Mouse (Mus musculus): ENCODE data around the gene Olfr1511.
"Not testable (repeated sequence)": the region's sequence is repeated elsewhere in the genome, so short reads cannot be mapped to it uniquely, and the experiment has no call there.

The Olfr1511 gene

DNA sequence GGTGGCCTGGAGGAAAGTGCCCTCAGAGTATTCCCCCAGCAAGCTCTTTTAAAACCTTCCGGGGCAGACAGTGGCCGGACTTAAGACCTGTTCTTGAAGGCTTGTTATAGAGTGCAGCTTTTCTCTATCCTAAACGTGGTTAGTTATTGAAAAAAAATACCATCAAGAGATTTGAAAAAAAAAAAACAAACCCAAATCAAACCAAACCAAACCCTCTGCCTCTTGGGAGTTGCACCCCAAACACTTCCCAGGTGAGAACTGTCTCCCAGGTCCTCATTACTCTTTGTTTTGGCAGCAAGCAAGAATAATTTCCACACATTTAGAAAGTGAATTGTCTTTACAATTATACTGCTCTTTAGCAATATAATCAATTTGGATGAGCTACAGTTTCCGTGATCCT lies at the start of gene Olfr1511:
TSS of gene Olfr1511 (minus strand) at position 101 of the 400 bp plus-strand sequence.
- in situ Hi-C loops (cut with MboI, MseI) = loop anchor here (25.0 kb wide), 1 partner anchor 1890 kb away; the partner anchor contains the start of gene Olfr49

- in situ Hi-C loops (cut with MboI, MseI) = no loop called here
Measured at GRCm38 (mm10) chr14:52442690-52443089, 45.5 kb upstream of the Olfr1511 start, which contains the start of gene Olfr1509. Gene Olfr1509, plus strand, starts transcription at chr14:52442990.

- in situ Hi-C loops (cut with MboI, MseI) = no loop called here
Measured at GRCm38 (mm10) chr14:52427686-52428085, 30.5 kb upstream of the Olfr1511 start.

DNA sequence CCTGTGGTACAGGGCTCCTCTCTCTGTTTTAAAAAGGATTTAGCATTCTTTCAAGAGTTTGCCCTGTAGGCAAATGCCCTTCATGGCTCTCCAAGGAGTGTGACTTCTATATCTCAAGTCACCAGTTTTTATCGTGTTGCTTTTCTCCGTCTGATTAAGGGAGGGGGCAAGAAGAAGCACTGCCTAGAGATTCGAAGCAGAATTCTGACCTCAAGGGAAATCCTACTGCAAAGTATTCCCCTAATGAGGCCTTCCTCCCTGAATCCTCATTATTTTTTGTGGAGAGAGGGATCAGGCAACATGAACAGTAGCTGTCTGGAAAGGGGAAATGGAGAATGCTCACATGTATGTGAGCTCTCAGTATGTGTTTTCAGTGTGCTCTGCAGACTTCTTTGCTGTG lies 17.1 kb upstream of the Olfr1511 start, which contains the start of gene Olfr1510:
TSS of gene Olfr1510 (minus strand) at position 101 of the 400 bp plus-strand sequence.
- in situ Hi-C loops (cut with MboI, MseI) = no loop called here

DNA sequence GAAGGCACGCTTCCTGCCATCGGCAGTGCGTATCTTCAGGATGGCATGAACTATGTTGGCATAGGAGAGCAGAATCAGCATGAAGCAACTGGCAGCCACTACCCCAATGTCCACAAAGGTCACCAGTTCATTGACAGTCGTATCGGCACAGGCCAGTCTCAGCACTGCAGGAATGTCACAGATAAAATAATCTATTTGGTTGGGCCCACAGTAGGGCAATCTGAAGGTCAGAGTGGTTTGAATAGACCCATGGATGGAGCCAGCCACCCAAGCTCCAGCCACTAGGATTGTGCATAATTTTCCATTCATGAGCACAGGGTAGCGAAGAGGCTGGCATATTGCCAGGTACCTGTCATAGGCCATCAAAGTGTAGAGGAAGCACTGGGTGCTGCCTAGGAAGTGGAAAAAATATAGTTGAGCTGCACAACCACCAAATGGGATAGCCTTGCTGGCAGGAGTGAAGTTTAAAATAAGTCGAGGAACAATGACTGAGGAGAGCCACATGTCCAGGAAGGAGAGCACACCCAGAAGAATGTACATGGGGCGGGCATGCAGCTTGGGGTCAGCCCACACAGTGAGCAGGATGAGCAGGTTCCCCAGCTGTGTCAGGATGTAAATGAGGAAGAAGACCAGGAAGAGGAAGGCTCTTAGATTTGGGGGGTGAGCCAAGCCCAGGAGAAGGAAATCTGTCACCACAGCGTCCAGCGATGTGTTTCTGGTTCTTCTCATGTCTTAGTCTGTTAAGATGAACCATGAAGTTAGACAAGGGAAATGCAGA lies 13.2 kb upstream of the Olfr1511 start:
- in situ Hi-C loops (cut with MboI, MseI) = not testable (repeated sequence)

DNA sequence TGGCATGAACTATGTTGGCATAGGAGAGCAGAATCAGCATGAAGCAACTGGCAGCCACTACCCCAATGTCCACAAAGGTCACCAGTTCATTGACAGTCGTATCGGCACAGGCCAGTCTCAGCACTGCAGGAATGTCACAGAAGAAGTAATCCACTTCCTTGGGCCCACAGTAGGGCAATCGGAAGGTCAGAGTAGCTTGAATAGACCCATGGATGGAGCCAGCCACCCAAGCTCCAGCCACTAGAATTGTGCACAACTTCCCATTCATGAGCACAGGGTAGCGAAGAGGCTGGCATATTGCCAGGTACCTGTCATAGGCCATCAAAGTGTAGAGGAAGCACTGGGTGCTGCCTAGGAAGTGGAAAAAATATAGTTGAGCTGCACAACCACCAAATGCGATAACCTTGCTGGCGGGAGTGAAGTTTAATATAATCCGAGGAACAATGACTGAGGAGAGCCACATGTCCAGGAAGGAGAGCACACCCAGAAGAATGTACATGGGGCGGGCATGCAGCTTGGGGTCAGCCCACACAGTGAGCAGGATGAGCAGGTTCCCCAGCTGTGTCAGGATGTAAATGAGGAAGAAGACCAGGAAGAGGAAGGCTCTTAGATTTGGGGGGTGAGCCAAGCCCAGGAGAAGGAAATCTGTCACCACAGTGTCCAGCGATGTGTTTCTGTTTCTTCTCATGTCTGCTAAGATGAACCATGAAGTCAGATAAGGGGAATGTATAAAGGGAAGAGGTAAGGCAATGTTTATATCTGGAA lies 6.9 kb downstream of the Olfr1511 start:
- in situ Hi-C loops (cut with MboI, MseI) = loop anchor here (25.0 kb wide), 1 partner anchor 1897 kb away; the partner anchor contains the start of gene Olfr49

GRCm38 (mm10) chr14:52379068-52379467 lies 18.1 kb downstream of the Olfr1511 start, which contains the start of gene Olfr1512:
Gene Olfr1512, minus strand, starts transcription at chr14:52379168.
- in situ Hi-C loops (cut with MboI, MseI) = loop anchor here (25.0 kb wide), 1 partner anchor 1908 kb away; the partner anchor contains the start of gene Olfr49

DNA sequence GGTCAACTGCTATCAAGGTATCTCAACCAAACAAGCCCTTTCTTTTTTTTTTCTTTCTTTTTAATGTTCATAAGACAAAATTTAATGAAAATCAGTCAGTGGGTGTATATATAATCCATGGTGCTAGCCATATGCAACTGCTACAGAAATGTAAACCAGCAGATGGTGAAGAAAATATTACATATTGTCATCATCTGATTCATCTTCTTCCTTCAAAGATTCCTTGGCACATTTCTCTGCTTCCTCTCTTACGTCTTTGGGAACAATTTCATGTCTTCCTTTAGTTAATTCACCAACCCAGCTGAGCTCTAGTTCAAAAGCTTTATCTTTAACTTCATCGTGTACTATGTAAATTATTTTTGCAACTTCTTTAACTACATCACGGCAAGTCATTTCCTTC lies 28.4 kb downstream of the Olfr1511 start:
- in situ Hi-C loops (cut with MboI, MseI) = no loop called here

DNA sequence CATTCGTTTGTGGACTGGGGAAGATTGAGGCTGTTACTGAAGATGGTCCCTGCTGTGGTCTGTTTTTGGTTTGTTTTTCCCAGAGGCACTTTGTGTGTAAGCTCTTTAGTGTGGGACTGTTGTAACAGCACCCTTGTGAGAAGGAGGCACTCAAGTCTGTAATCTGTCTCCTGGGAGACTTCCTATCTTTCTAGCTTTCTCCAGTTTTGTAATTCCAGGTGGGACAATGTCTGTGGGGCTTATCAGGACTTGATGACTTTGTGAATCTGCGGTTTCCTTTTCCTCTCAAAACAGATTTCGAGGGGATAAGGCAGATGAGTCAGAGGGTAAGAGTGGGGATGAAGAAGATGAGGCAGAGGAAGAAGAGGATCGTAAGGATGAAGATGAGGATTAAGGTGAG lies 40.9 kb downstream of the Olfr1511 start, which contains the start of gene Olfr1513:
TSS of gene Olfr1513 (minus strand) at position 101 of the 400 bp plus-strand sequence.
- in situ Hi-C loops (cut with MboI, MseI) = no loop called here

All from regulatory T cell (primary cell).